Mouse (Mus musculus): ENCODE data around the gene Tmem158. TPM values are rescaled to one million over a fixed set of nuclear protein-coding genes. Genes with fewer than 3 reads are reported as not detected.

The Tmem158 gene
- 10 to 100 TPM; 35.2 to 37.9 TPM for total RNA-seq (2021)
- long read RNA-seq, experiment 1, transcript Tmem158-201 (1 exons, 1,712 nt): major isoform, 49 of 49 reads
- long read RNA-seq, experiment 1, partial matches to known transcripts: 0 of 49 reads
- long read RNA-seq, experiment 1, other reads (novel, unspliced or antisense): 0 of 49 reads
- long read RNA-seq, experiment 2, transcript Tmem158-201 (1 exons, 1,712 nt): major isoform, 69 of 69 reads
- long read RNA-seq, experiment 2, partial matches to known transcripts: 0 of 69 reads
- long read RNA-seq, experiment 2, other reads (novel, unspliced or antisense): 0 of 69 reads

GRCm38 (mm10) chr9:123260611-123261021 is at the start of gene Tmem158:
TSS of gene Tmem158 (minus strand) at chr9:123260764.
- H3K27ac ChIP-seq: peak within 1 kb of the TSS; percentile 85
- peak within 1 kb of the TSS; percentile 76 for H3K4me3 ChIP-seq
- DNase-seq (ENCODE audit: low spot score in 2 of 2): peak; percentile 73 to 79
- no peak for TF ChIP-seq CTCF (conservative IDR thresholded peaks at IDR 0.05)

- Histone ChIP-seq H3K4me3 (no peak overlapping the region), H3K27ac (no peak overlapping the region)
- no peak for DNase-seq (ENCODE audit: low spot score in 2 of 2)
- no peak for TF ChIP-seq CTCF (conservative IDR thresholded peaks at IDR 0.05)
Observed at GRCm38 (mm10) chr9:123309685-123310365, 49.3 kb upstream of the Tmem158 start.

- H3K27ac ChIP-seq: no peak overlapping the region
- TF ChIP-seq CTCF (conservative IDR thresholded peaks at IDR 0.05): no peak
- H3K4me3 ChIP-seq: no peak overlapping the region
- peak in 1 of 2 experiments; percentile 20 for DNase-seq (ENCODE audit: low spot score in 2 of 2)
Observed at GRCm38 (mm10) chr9:123309073-123309472, 48.5 kb upstream of the Tmem158 start.

- no peak for TF ChIP-seq CTCF (conservative IDR thresholded peaks at IDR 0.05)
Observed at GRCm38 (mm10) chr9:123304917-123305316, 44.4 kb upstream of the Tmem158 start.

GRCm38 (mm10) chr9:123303952-123304351 is 43.4 kb upstream of the Tmem158 start:
- no peak for DNase-seq (ENCODE audit: low spot score in 2 of 2)
- Histone ChIP-seq H3K4me3 (no peak overlapping the region), H3K27ac (no peak overlapping the region)
- TF ChIP-seq CTCF (conservative IDR thresholded peaks at IDR 0.05): no peak

More at GRCm38 (mm10) chr9:123304917-123305316, 44.4 kb upstream of the Tmem158 start:
- H3K4me3 ChIP-seq: no peak overlapping the region
- DNase-seq (ENCODE audit: low spot score in 2 of 2): no peak
- H3K27ac ChIP-seq: no peak overlapping the region

GRCm38 (mm10) chr9:123302759-123303313 is 42.3 kb upstream of the Tmem158 start:
- Histone ChIP-seq H3K4me3 (no peak overlapping the region), H3K27ac (no peak overlapping the region)
- no peak for DNase-seq (ENCODE audit: low spot score in 2 of 2)
- TF ChIP-seq CTCF (conservative IDR thresholded peaks at IDR 0.05): no peak

GRCm38 (mm10) chr9:123297862-123298261 is 37.3 kb upstream of the Tmem158 start:
- DNase-seq (ENCODE audit: low spot score in 2 of 2): no peak
- H3K27ac ChIP-seq: no peak overlapping the region
- H3K4me3 ChIP-seq: no peak overlapping the region
- no peak for TF ChIP-seq CTCF (conservative IDR thresholded peaks at IDR 0.05)

- no peak overlapping the region for H3K4me3 ChIP-seq
- TF ChIP-seq CTCF (conservative IDR thresholded peaks at IDR 0.05): no peak
- DNase-seq (ENCODE audit: low spot score in 2 of 2): peak in 1 of 2 experiments; percentile 4
- H3K27ac ChIP-seq: no peak overlapping the region
Observed at GRCm38 (mm10) chr9:123296229-123296628, 35.7 kb upstream of the Tmem158 start.

- H3K4me3 ChIP-seq: no peak overlapping the region
- no peak for DNase-seq (ENCODE audit: low spot score in 2 of 2)
- H3K27ac ChIP-seq: no peak overlapping the region
- no peak for TF ChIP-seq CTCF (conservative IDR thresholded peaks at IDR 0.05)
Observed at GRCm38 (mm10) chr9:123294581-123294980, 34.0 kb upstream of the Tmem158 start.

- no peak for TF ChIP-seq CTCF (conservative IDR thresholded peaks at IDR 0.05)
- no peak for DNase-seq (ENCODE audit: low spot score in 2 of 2)
- no peak overlapping the region for H3K27ac ChIP-seq
- H3K4me3 ChIP-seq: no peak overlapping the region
Observed at GRCm38 (mm10) chr9:123288378-123288777, 27.8 kb upstream of the Tmem158 start.

- H3K4me3 ChIP-seq: no peak overlapping the region
- H3K27ac ChIP-seq: no peak overlapping the region
- no peak for DNase-seq (ENCODE audit: low spot score in 2 of 2)
- TF ChIP-seq CTCF (conservative IDR thresholded peaks at IDR 0.05): no peak
Observed at GRCm38 (mm10) chr9:123285623-123286022, 25.1 kb upstream of the Tmem158 start.

GRCm38 (mm10) chr9:123280775-123281174 is 20.2 kb upstream of the Tmem158 start:
- no peak for DNase-seq (ENCODE audit: low spot score in 2 of 2)
- Histone ChIP-seq H3K27ac (no peak overlapping the region), H3K4me3 (no peak overlapping the region)
- TF ChIP-seq CTCF (conservative IDR thresholded peaks at IDR 0.05): no peak

GRCm38 (mm10) chr9:123278003-123278402 is 17.4 kb upstream of the Tmem158 start:
- TF ChIP-seq CTCF (conservative IDR thresholded peaks at IDR 0.05): no peak
- Histone ChIP-seq H3K27ac (no peak overlapping the region), H3K4me3 (no peak overlapping the region)
- DNase-seq (ENCODE audit: low spot score in 2 of 2): no peak
